Mouse (Mus musculus): ENCODE data around the gene Itgb5. TPM values are rescaled to one million over a fixed set of nuclear protein-coding genes. Genes with fewer than 3 reads are reported as not detected.

Itgb5 gene
- total and polyA plus RNA-seq, 2 experiments from 2014 or later = 18.4 to 46.7 TPM

- H3K9ac ChIP-seq (replicated peaks; ENCODE audit: low read length) = no peak overlapping the region
- peak; percentile 81 for DNase-seq (ENCODE audit: low spot score)
- H3K27ac ChIP-seq = peak overlapping the region; percentile 45
- WGBS = 21% methylated on average over 11 of the region's 11 CpGs
- no peaks in the 10 kb centered on the region for H3K36me3 ChIP-seq (ENCODE audit: insufficient read depth, low read length)
- H3K4me2 ChIP-seq (ENCODE audit: low read depth, low read length) = no peak overlapping the region
- H3K4me1 ChIP-seq (ENCODE audit: insufficient read depth, low read length) = peaks cover 50% of the 10 kb centered on the region
- ATAC-seq = peak; percentile 78
- no peaks in the 10 kb centered on the region for H3K27me3 ChIP-seq (ENCODE audit: insufficient read depth, low read length)
- no peak overlapping the region for H3K4me3 ChIP-seq (ENCODE audit: low read length)
- H3K9me3 ChIP-seq (ENCODE audit: low read length) = no peaks in the 10 kb centered on the region
- TF ChIP-seq CTCF (IDR thresholded peaks at IDR 0.05; ENCODE audit: low read depth) = no peak
Measured at GRCm38 (mm10) chr16:33941271-33941781, 111.9 kb downstream of the Itgb5 start.

- Histone ChIP-seq H3K4me2 (ENCODE audit: low read depth, low read length) (no peak overlapping the region), H3K27ac (no peak overlapping the region), H3K9ac (replicated peaks; ENCODE audit: low read length) (no peak overlapping the region), H3K36me3 (ENCODE audit: insufficient read depth, low read length) (no peaks in the 10 kb centered on the region), H3K9me3 (ENCODE audit: low read length) (no peaks in the 10 kb centered on the region), H3K4me3 (ENCODE audit: low read length) (no peak overlapping the region), H3K27me3 (ENCODE audit: insufficient read depth, low read length) (no peaks in the 10 kb centered on the region), H3K4me1 (ENCODE audit: insufficient read depth, low read length) (peaks cover 50% of the 10 kb centered on the region)
- no peak for TF ChIP-seq CTCF (IDR thresholded peaks at IDR 0.05; ENCODE audit: low read depth)
- WGBS = 56% methylated on average over 11 of the region's 11 CpGs
- DNase-seq (ENCODE audit: low spot score) (no peak), ATAC-seq (peak; percentile 6; the same call in 1 of the 2 replicates)
Measured at GRCm38 (mm10) chr16:33942341-33942740, 112.9 kb downstream of the Itgb5 start.

- H3K36me3 ChIP-seq (ENCODE audit: insufficient read depth, low read length) = no peaks in the 10 kb centered on the region
- no peaks in the 10 kb centered on the region for H3K27me3 ChIP-seq (ENCODE audit: insufficient read depth, low read length)
- TF ChIP-seq CTCF (IDR thresholded peaks at IDR 0.05; ENCODE audit: low read depth) = no peak
- 95% methylated on average over 6 of the region's 6 CpGs for WGBS
- no peak overlapping the region for H3K27ac ChIP-seq
- H3K4me1 ChIP-seq (ENCODE audit: insufficient read depth, low read length) = peaks cover 40% of the 10 kb centered on the region
- H3K4me3 ChIP-seq (ENCODE audit: low read length) = no peak overlapping the region
- H3K9me3 ChIP-seq (ENCODE audit: low read length) = no peaks in the 10 kb centered on the region
- no peak for ATAC-seq
- no peak overlapping the region for H3K9ac ChIP-seq (replicated peaks; ENCODE audit: low read length)
- H3K4me2 ChIP-seq (ENCODE audit: low read depth, low read length) = no peak overlapping the region
- no peak for DNase-seq (ENCODE audit: low spot score)
Measured at GRCm38 (mm10) chr16:33943388-33943787, 113.9 kb downstream of the Itgb5 start.

- no peaks in the 10 kb centered on the region for H3K27me3 ChIP-seq (ENCODE audit: insufficient read depth, low read length)
- no peaks in the 10 kb centered on the region for H3K9me3 ChIP-seq (ENCODE audit: low read length)
- no peak overlapping the region for H3K4me3 ChIP-seq (ENCODE audit: low read length)
- H3K27ac ChIP-seq = no peak overlapping the region
- H3K9ac ChIP-seq (replicated peaks; ENCODE audit: low read length) = no peak overlapping the region
- H3K4me1 ChIP-seq (ENCODE audit: insufficient read depth, low read length) = peaks cover 33% of the 10 kb centered on the region
- TF ChIP-seq CTCF (IDR thresholded peaks at IDR 0.05; ENCODE audit: low read depth) = no peak
- no peaks in the 10 kb centered on the region for H3K36me3 ChIP-seq (ENCODE audit: insufficient read depth, low read length)
- no peak overlapping the region for H3K4me2 ChIP-seq (ENCODE audit: low read depth, low read length)
- DNase-seq (ENCODE audit: low spot score) = no peak
- WGBS = 43% methylated on average over 4 of the region's 4 CpGs
- ATAC-seq = no peak
Measured at GRCm38 (mm10) chr16:33944126-33944525, 114.7 kb downstream of the Itgb5 start.

- H3K9me3 ChIP-seq (ENCODE audit: low read length) = no peaks in the 10 kb centered on the region
- no peak for ATAC-seq
- H3K4me3 ChIP-seq (ENCODE audit: low read length) = no peak overlapping the region
- H3K36me3 ChIP-seq (ENCODE audit: insufficient read depth, low read length) = no peaks in the 10 kb centered on the region
- H3K27ac ChIP-seq = no peak overlapping the region
- H3K27me3 ChIP-seq (ENCODE audit: insufficient read depth, low read length) = no peaks in the 10 kb centered on the region
- no peak overlapping the region for H3K9ac ChIP-seq (replicated peaks; ENCODE audit: low read length)
- H3K4me2 ChIP-seq (ENCODE audit: low read depth, low read length) = no peak overlapping the region
- 26% methylated on average over 6 of the region's 6 CpGs for WGBS
- peaks cover 29% of the 10 kb centered on the region for H3K4me1 ChIP-seq (ENCODE audit: insufficient read depth, low read length)
- DNase-seq (ENCODE audit: low spot score) = no peak
- no peak for TF ChIP-seq CTCF (IDR thresholded peaks at IDR 0.05; ENCODE audit: low read depth)
Measured at GRCm38 (mm10) chr16:33944772-33945171, 115.3 kb downstream of the Itgb5 start.

- no peaks in the 10 kb centered on the region for H3K36me3 ChIP-seq (ENCODE audit: insufficient read depth, low read length)
- H3K4me2 ChIP-seq (ENCODE audit: low read depth, low read length) = no peak overlapping the region
- 68% methylated on average over 7 of the region's 7 CpGs for WGBS
- ATAC-seq (no peak), DNase-seq (ENCODE audit: low spot score) (no peak)
- no peaks in the 10 kb centered on the region for H3K9me3 ChIP-seq (ENCODE audit: low read length)
- H3K4me3 ChIP-seq (ENCODE audit: low read length) = no peak overlapping the region
- no peak for TF ChIP-seq CTCF (IDR thresholded peaks at IDR 0.05; ENCODE audit: low read depth)
- no peak overlapping the region for H3K27ac ChIP-seq
- no peaks in the 10 kb centered on the region for H3K27me3 ChIP-seq (ENCODE audit: insufficient read depth, low read length)
- H3K4me1 ChIP-seq (ENCODE audit: insufficient read depth, low read length) = peaks cover 18% of the 10 kb centered on the region
- H3K9ac ChIP-seq (replicated peaks; ENCODE audit: low read length) = no peak overlapping the region
Measured at GRCm38 (mm10) chr16:33946021-33946420, 116.6 kb downstream of the Itgb5 start.

GRCm38 (mm10) chr16:33947664-33948571 lies 118.5 kb downstream of the Itgb5 start:
- H3K27ac ChIP-seq = no peak overlapping the region
- no peak for TF ChIP-seq CTCF (IDR thresholded peaks at IDR 0.05; ENCODE audit: low read depth)
- H3K36me3 ChIP-seq (ENCODE audit: insufficient read depth, low read length) = no peaks in the 10 kb centered on the region
- no peaks in the 10 kb centered on the region for H3K27me3 ChIP-seq (ENCODE audit: insufficient read depth, low read length)
- 74% methylated on average over 17 of the region's 17 CpGs for WGBS
- no peak for ATAC-seq
- H3K4me3 ChIP-seq (ENCODE audit: low read length) = no peak overlapping the region
- no peaks in the 10 kb centered on the region for H3K9me3 ChIP-seq (ENCODE audit: low read length)
- 0 out of 2 replicates have a peak, but pooled peaks cover 2% of the 10 kb centered on the region for H3K4me1 ChIP-seq (ENCODE audit: insufficient read depth, low read length)
- H3K4me2 ChIP-seq (ENCODE audit: low read depth, low read length) = no peak overlapping the region
- H3K9ac ChIP-seq (replicated peaks; ENCODE audit: low read length) = no peak overlapping the region
- DNase-seq (ENCODE audit: low spot score) = no peak
